Mouse (Mus musculus) liver, postnatal 0 days (tissue): Measurements from ENCODE around the gene Hvcn1.

Experiments used
- CTCF ChIP-seq: sonication (generic); IDR thresholded peaks from 2 replicates; pipeline ENCODE4 v1.5.1; 2016; ENCODE audit warnings: antibody characterized with exemption, low read depth
- EP300 ChIP-seq: IDR thresholded peaks from 2 replicates; pipeline ENCODE4 v1.6.1; 2016; ENCODE audit warnings: antibody characterized with exemption, low read depth, mild to moderate bottlenecking

DNA sequence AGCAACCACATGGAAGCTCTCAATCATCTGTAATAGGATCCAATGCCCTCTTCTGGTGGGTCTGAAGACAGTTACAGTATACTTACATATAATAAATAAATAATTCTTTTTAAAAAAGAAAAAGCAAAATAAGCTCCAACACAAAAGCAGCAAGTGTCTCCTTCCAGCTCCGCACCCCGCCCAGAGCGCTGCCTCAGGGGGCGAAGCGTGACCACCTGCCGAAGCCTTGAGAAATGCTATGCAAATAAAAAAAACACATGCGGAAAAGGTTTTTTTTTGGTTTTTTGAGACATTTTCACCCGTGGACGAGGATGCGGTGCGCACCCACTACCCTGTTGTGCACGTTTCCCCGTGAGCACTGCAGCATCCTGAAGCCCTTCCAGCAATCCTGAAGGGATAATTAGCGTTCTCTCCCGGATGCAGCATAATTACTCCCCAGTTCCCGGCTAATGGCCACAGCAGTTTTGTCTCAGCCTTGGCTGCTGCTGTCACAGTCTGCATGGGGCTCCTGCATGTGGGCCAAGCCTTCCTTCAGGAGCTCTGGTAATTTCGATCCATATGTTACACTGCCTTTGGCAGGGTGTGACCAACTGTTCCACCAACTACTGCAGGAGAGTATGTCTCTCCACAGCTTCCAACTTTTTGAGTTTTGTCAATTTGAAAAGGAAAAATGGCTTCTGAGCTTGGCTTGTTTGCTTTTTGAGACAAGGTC is 45.4 kb downstream of the Hvcn1 start:
- TF ChIP-seq CTCF (no peak), EP300 (no peak)
